Mouse (Mus musculus) liver, embryonic 14.5 days (tissue): ENCODE measurements at regions not wholly inside any gene's neighbourhood (a gene's known extent, or its start where the extent isn't known, plus 50 kb on each side); places are given as distances from the start of the nearest gene placed in this dataset.

Experiments
- CTCF ChIP-seq: IDR thresholded peaks from 2 replicates; pipeline ENCODE4 v1.5.1; 2016; ENCODE audit warnings: antibody characterized with exemption, low read depth, control low read depth
- EP300 ChIP-seq: IDR thresholded peaks from 2 replicates; pipeline ENCODE4 v1.6.1; 2016; ENCODE audit warnings: antibody characterized with exemption, low read depth

- no peak for TF ChIP-seq CTCF
- no peak for TF ChIP-seq EP300
Measured at GRCm38 (mm10) chr1:120757283-120757821, 155.1 kb downstream of the En1 start.
